Mouse (Mus musculus) bone marrow macrophage, adult 2 months (primary cell): Measurements from ENCODE around the gene Dus3l.

ENCODE experiments used
- CTCF ChIP-seq: IDR thresholded peaks from 2 replicates; pipeline ENCODE4 v1.5.1; 2012; ENCODE audit warnings: low read depth, mild to moderate bottlenecking, low read length, moderate library complexity
- POLR2A ChIP-seq: IDR thresholded peaks from 2 replicates; pipeline ENCODE4 v1.6.1; 2012; ENCODE audit warnings: mild to moderate bottlenecking, low read depth, low read length, borderline replicate concordance

GRCm38 (mm10) chr17:56780291-56780978, 15.9 kb downstream of the Dus3l start:
- TF ChIP-seq POLR2A (no peak), CTCF (no peak)
